Mouse (Mus musculus) kidney, embryonic 16.5 days (tissue): ENCODE data around the gene Coasy. TPM values are rescaled to one million over a fixed set of nuclear protein-coding genes. Genes with fewer than 3 reads are reported as not detected.

Source experiments
- ATAC-seq: fragments of 200-750 bp; cut with Nextera tagmentation; 2 replicates; pipeline ENCODE4 v1.8.0; 2017; ENCODE audit warnings: moderate TSS enrichment; ENCODE audit not compliant: low FRiP score, low TSS enrichment
- H3K27ac ChIP-seq: fragments of 300-500 bp; sonication (generic); 2 replicates; pipeline ENCODE4 v1.5.1; 2014; ENCODE audit warnings: low read length
- H3K27me3 ChIP-seq: fragments of 300-500 bp; sonication (generic); 2 replicates; pipeline ENCODE4 v1.6.1; 2014; ENCODE audit warnings: low read length, control low read depth, mixed read lengths; ENCODE audit not compliant: insufficient read depth
- H3K36me3 ChIP-seq: fragments of 300-500 bp; sonication (generic); 2 replicates; pipeline ENCODE4 v1.6.1; 2014; ENCODE audit warnings: low read length, control low read depth, mixed read lengths; ENCODE audit not compliant: insufficient read depth
- H3K4me1 ChIP-seq: fragments of 300-500 bp; sonication (generic); 2 replicates; pipeline ENCODE4 v1.6.1; 2014; ENCODE audit warnings: low read length, control low read depth, mixed read lengths; ENCODE audit not compliant: insufficient read depth
- H3K4me2 ChIP-seq: fragments of 300-500 bp; sonication (generic); replicated peaks from 2 replicates; pipeline ENCODE4 v1.6.1; 2014; ENCODE audit warnings: low read depth, low read length
- H3K4me3 ChIP-seq: fragments of 300-500 bp; sonication (generic); 2 replicates; pipeline ENCODE4 v1.5.1; 2014; ENCODE audit warnings: mild to moderate bottlenecking, low read length
- H3K9ac ChIP-seq: fragments of 300-500 bp; sonication (generic); replicated peaks from 2 replicates; pipeline ENCODE4 v1.6.1; 2014; ENCODE audit warnings: low read length
- H3K9me3 ChIP-seq: fragments of 300-500 bp; sonication (generic); 2 replicates; pipeline ENCODE4 v1.6.1; 2016; ENCODE audit warnings: low read length, control low read depth
- WGBS: fragments of 180-500 bp; shearing (Covaris S2); extraction: QIAGEN DNeasy Blood & Tissue Kit; methylation state at CpG from one replicate; pipeline ENCODE4 v1.1.7; 2014; 5-methylcytosine and 5-hydroxymethylcytosine counted together
- polyA plus RNA-seq: library from polyadenylated mRNA; unstranded; fragments of >200 nt; fragmentation: Nextera tagmentation; extraction: Ambion mirVana; gene quantifications from 2 replicates; pipeline ENCODE4 v1.2.1, GENCODE M21; 2015

Gene Coasy
- polyA plus RNA-seq, 1 experiment from 2014 or later: 57.9 TPM

GRCm38 (mm10) chr11:101070189-101070527 lies 12.2 kb upstream of the Coasy start:
- H3K4me1 ChIP-seq: peaks cover 18% of the 10 kb centered on the region
- H3K9ac ChIP-seq: peak overlapping the region; percentile 67
- H3K36me3 ChIP-seq: no peaks in the 10 kb centered on the region
- ATAC-seq: peak; percentile 64
- WGBS: 0% methylated on average over 36 of the region's 36 CpGs
- peak overlapping the region; percentile 64 for H3K4me3 ChIP-seq
- H3K27me3 ChIP-seq: peaks cover 3% of the 10 kb centered on the region; the same call in 1 of the 2 replicates
- peak overlapping the region; percentile 80 for H3K4me2 ChIP-seq
- no peak overlapping the region for H3K27ac ChIP-seq
- no peaks in the 10 kb centered on the region for H3K9me3 ChIP-seq

- Histone ChIP-seq H3K4me3 (no peak overlapping the region), H3K27me3 (peaks cover 3% of the 10 kb centered on the region; the same call in 1 of the 2 replicates), H3K9ac (peak overlapping the region; percentile 11; the same call in 1 of the 2 replicates), H3K4me2 (no peak overlapping the region; the same call in 1 of the 2 replicates), H3K4me1 (peaks cover 18% of the 10 kb centered on the region), H3K27ac (no peak overlapping the region), H3K36me3 (no peaks in the 10 kb centered on the region), H3K9me3 (no peaks in the 10 kb centered on the region)
- ATAC-seq: no peak
- 78% methylated on average over 6 of the region's 6 CpGs for WGBS
Measured at GRCm38 (mm10) chr11:101070987-101071386, 11.4 kb upstream of the Coasy start.

GRCm38 (mm10) chr11:101071810-101072428 lies 10.4 kb upstream of the Coasy start:
- Histone ChIP-seq H3K4me1 (peaks cover 15% of the 10 kb centered on the region), H3K27ac (no peak overlapping the region), H3K27me3 (peaks cover 3% of the 10 kb centered on the region; the same call in 1 of the 2 replicates), H3K4me2 (no peak overlapping the region), H3K36me3 (no peaks in the 10 kb centered on the region), H3K9ac (no peak overlapping the region), H3K4me3 (no peak overlapping the region), H3K9me3 (no peaks in the 10 kb centered on the region)
- 71% methylated on average over 14 of the region's 14 CpGs for WGBS
- ATAC-seq: no peak

GRCm38 (mm10) chr11:101078121-101078520 lies 4.2 kb upstream of the Coasy start, which contains the start of gene Hsd17b1:
Hsd17b1 (plus strand) TSS chr11:101078411.
- Histone ChIP-seq H3K4me1 (peaks cover 8% of the 10 kb centered on the region), H3K27me3 (peaks cover 41% of the 10 kb centered on the region), H3K4me3 (no peak within 1 kb of the TSS)

GRCm38 (mm10) chr11:101079746-101080145 lies 2.6 kb upstream of the Coasy start:
- H3K27ac ChIP-seq: no peak overlapping the region
- ATAC-seq: no peak
- H3K27me3 ChIP-seq: peaks cover 41% of the 10 kb centered on the region
- peak overlapping the region; percentile 19 for H3K4me2 ChIP-seq
- H3K36me3 ChIP-seq: no peaks in the 10 kb centered on the region
- H3K9ac ChIP-seq: no peak overlapping the region
- 3% methylated on average over 27 of the region's 27 CpGs for WGBS
- no peaks in the 10 kb centered on the region for H3K9me3 ChIP-seq
- peaks cover 17% of the 10 kb centered on the region for H3K4me1 ChIP-seq
- peak overlapping the region; percentile 5 for H3K4me3 ChIP-seq

More at GRCm38 (mm10) chr11:101078121-101078520, 4.2 kb upstream of the Coasy start, which contains the start of gene Hsd17b1:
- no peak within 1 kb of the TSS for H3K27ac ChIP-seq
- WGBS: 72% methylated on average over 9 of the region's 9 CpGs
- no peak within 1 kb of the TSS for H3K4me2 ChIP-seq
- H3K9me3 ChIP-seq: no peaks in the 10 kb centered on the region
- H3K9ac ChIP-seq: no peak within 1 kb of the TSS
- no peaks in the 10 kb centered on the region for H3K36me3 ChIP-seq
- no peak for ATAC-seq

GRCm38 (mm10) chr11:101080421-101080820 lies 1.9 kb upstream of the Coasy start:
- Histone ChIP-seq H3K9ac (no peak overlapping the region), H3K27me3 (peaks cover 41% of the 10 kb centered on the region), H3K4me2 (no peak overlapping the region), H3K27ac (no peak overlapping the region), H3K4me3 (no peak overlapping the region), H3K9me3 (no peaks in the 10 kb centered on the region), H3K4me1 (peaks cover 17% of the 10 kb centered on the region), H3K36me3 (peaks cover 4% of the 10 kb centered on the region; the same call in 1 of the 2 replicates)
- no peak for ATAC-seq
- whole genome bisulfite sequencing: 59% methylated on average over 5 of the region's 5 CpGs

- Histone ChIP-seq H3K27ac (peak overlapping the region; percentile 87), H3K9me3 (no peaks in the 10 kb centered on the region), H3K4me3 (peak overlapping the region; percentile 90), H3K36me3 (peaks cover 4% of the 10 kb centered on the region; the same call in 1 of the 2 replicates), H3K4me1 (peaks cover 27% of the 10 kb centered on the region), H3K9ac (peak overlapping the region; percentile 60), H3K27me3 (peaks cover 41% of the 10 kb centered on the region), H3K4me2 (peak overlapping the region; percentile 89)
- 5% methylated on average over 10 of the region's 10 CpGs for WGBS
- no peak for ATAC-seq
Measured at GRCm38 (mm10) chr11:101081659-101082058, 706 bp upstream of the Coasy start.

GRCm38 (mm10) chr11:101083083-101083697 lies 825 bp downstream of the Coasy start:
- ATAC-seq: no peak
- peak overlapping the region; percentile 89 for H3K4me2 ChIP-seq
- H3K36me3 ChIP-seq: peaks cover 4% of the 10 kb centered on the region; the same call in 1 of the 2 replicates
- WGBS: 24% methylated on average over 19 of the region's 19 CpGs
- H3K4me3 ChIP-seq: peak overlapping the region; percentile 90
- H3K27ac ChIP-seq: peak overlapping the region; percentile 91
- H3K9me3 ChIP-seq: no peaks in the 10 kb centered on the region
- H3K27me3 ChIP-seq: peaks cover 33% of the 10 kb centered on the region
- peak overlapping the region; percentile 95 for H3K9ac ChIP-seq
- peaks cover 35% of the 10 kb centered on the region for H3K4me1 ChIP-seq

- H3K27me3 ChIP-seq: peaks cover 22% of the 10 kb centered on the region
- no peak overlapping the region for H3K4me2 ChIP-seq
- H3K36me3 ChIP-seq: peaks cover 4% of the 10 kb centered on the region; the same call in 1 of the 2 replicates
- no peak overlapping the region for H3K27ac ChIP-seq
- H3K9ac ChIP-seq: no peak overlapping the region
- H3K9me3 ChIP-seq: no peaks in the 10 kb centered on the region
- WGBS: 88% methylated on average over 14 of the region's 14 CpGs
- peaks cover 36% of the 10 kb centered on the region for H3K4me1 ChIP-seq
- H3K4me3 ChIP-seq: no peak overlapping the region
- no peak for ATAC-seq
Measured at GRCm38 (mm10) chr11:101084246-101084645, 1.9 kb downstream of the Coasy start.

- Histone ChIP-seq H3K36me3 (peaks cover 8% of the 10 kb centered on the region; the same call in 1 of the 2 replicates), H3K4me3 (no peak overlapping the region), H3K27me3 (peaks cover 17% of the 10 kb centered on the region), H3K4me1 (peaks cover 30% of the 10 kb centered on the region), H3K9ac (no peak overlapping the region), H3K27ac (no peak overlapping the region), H3K9me3 (no peaks in the 10 kb centered on the region), H3K4me2 (no peak overlapping the region)
- ATAC-seq: no peak
- 90% methylated on average over 12 of the region's 12 CpGs for WGBS
Measured at GRCm38 (mm10) chr11:101084811-101085210, 2.4 kb downstream of the Coasy start.
